Mouse (Mus musculus): ENCODE data around the gene Cyp4f16.
"Not testable (repeated sequence)": the region's sequence is repeated elsewhere in the genome, so short reads cannot be mapped to it uniquely, and the experiment has no call there.

Gene Cyp4f16

GRCm38 (mm10) chr17:32550900-32551770 lies 14.8 kb downstream of the Cyp4f16 start:
- peak; percentile 66 to 83 for DNase-seq

GRCm38 (mm10) chr17:32553016-32553415 lies 16.7 kb downstream of the Cyp4f16 start:
- DNase-seq = not testable (repeated sequence)

GRCm38 (mm10) chr17:32554368-32554767 lies 18.0 kb downstream of the Cyp4f16 start:
- not testable (repeated sequence) for DNase-seq

GRCm38 (mm10) chr17:32563301-32563700 lies 26.9 kb downstream of the Cyp4f16 start:
- not testable (repeated sequence) for DNase-seq

GRCm38 (mm10) chr17:32573286-32573685 lies 36.9 kb downstream of the Cyp4f16 start:
- DNase-seq = not testable (repeated sequence)

- DNase-seq = no peak
Observed at GRCm38 (mm10) chr17:32577496-32578186, 41.3 kb downstream of the Cyp4f16 start.

- DNase-seq = no peak
Observed at GRCm38 (mm10) chr17:32596494-32596893, 60.1 kb downstream of the Cyp4f16 start.

Measured in kidney, adult 8-10 months (tissue).